Mouse (Mus musculus) large intestine, adult 2 months (tissue): ENCODE results near the gene Zgpat. TPM values are rescaled to one million over a fixed set of nuclear protein-coding genes. Genes with fewer than 3 reads are reported as not detected.

Source experiments
- DNase-seq: peaks from one replicate; pipeline ENCODE4 v3.0.0-alpha.2; 2012; ENCODE audit warnings: low read depth, low spot score
- WGBS: fragments of 180-500 bp; shearing (Covaris S2); methylation state at CpG from one replicate; pipeline ENCODE4 v1.1.7; 2018; 5-methylcytosine and 5-hydroxymethylcytosine counted together
- polyA plus RNA-seq: library from polyadenylated mRNA; depleted of rRNA; stranded (reverse); fragments of >200 nt; gene quantifications from 2 replicates; pipeline ENCODE4 v1.2.3, GENCODE M21; 2012

Zgpat gene
- polyA plus RNA-seq, 1 experiment: 16.7 TPM

- WGBS: 89% methylated on average over 6 of the region's 6 CpGs
- DNase-seq: no peak
Observed at GRCm38 (mm10) chr2:181381631-181382306, 17.0 kb downstream of the Zgpat start.

GRCm38 (mm10) chr2:181384463-181384862 is 19.7 kb downstream of the Zgpat start:
- WGBS: 81% methylated on average over 7 of the region's 7 CpGs
- no peak for DNase-seq

- WGBS: 81% methylated on average over 4 of the region's 4 CpGs
- DNase-seq: no peak
Observed at GRCm38 (mm10) chr2:181384919-181385391, 20.2 kb downstream of the Zgpat start.

GRCm38 (mm10) chr2:181385885-181386284 is 21.2 kb downstream of the Zgpat start:
- DNase-seq: no peak
- WGBS: 69% methylated on average over 3 of the region's 3 CpGs

- WGBS: 77% methylated on average over 4 of the region's 4 CpGs
- no peak for DNase-seq
Observed at GRCm38 (mm10) chr2:181386663-181387210, 22.0 kb downstream of the Zgpat start.

- no peak for DNase-seq
- 63% methylated on average over 4 of the region's 4 CpGs for WGBS
Observed at GRCm38 (mm10) chr2:181390136-181390870, 25.6 kb downstream of the Zgpat start.

- WGBS: 87% methylated on average over 15 of the region's 15 CpGs
- no peak for DNase-seq
Observed at GRCm38 (mm10) chr2:181391022-181391421, 26.3 kb downstream of the Zgpat start.

- 52% methylated on average over 2 of the region's 2 CpGs for WGBS
- no peak for DNase-seq
Observed at GRCm38 (mm10) chr2:181391541-181391940, 26.8 kb downstream of the Zgpat start.

- DNase-seq: peak; percentile 64
- WGBS: 26% methylated on average over 4 of the region's 4 CpGs
Observed at GRCm38 (mm10) chr2:181392600-181393213, 28.0 kb downstream of the Zgpat start.

- DNase-seq: no peak
- WGBS: 92% methylated on average over 3 of the region's 3 CpGs
Observed at GRCm38 (mm10) chr2:181394086-181394485, 29.4 kb downstream of the Zgpat start.

GRCm38 (mm10) chr2:181397207-181397761 is 32.6 kb downstream of the Zgpat start:
- DNase-seq: no peak
- 67% methylated on average over 5 of the region's 5 CpGs for WGBS

- 24% methylated on average over 1 of the region's 1 CpGs for WGBS
- no peak for DNase-seq
Observed at GRCm38 (mm10) chr2:181401497-181401896, 36.8 kb downstream of the Zgpat start.

GRCm38 (mm10) chr2:181403722-181404121 is 39.0 kb downstream of the Zgpat start:
- 89% methylated on average over 3 of the region's 3 CpGs for WGBS
- no peak for DNase-seq

- WGBS: 62% methylated on average over 7 of the region's 7 CpGs
Observed at GRCm38 (mm10) chr2:181409643-181410042, 44.9 kb downstream of the Zgpat start.

GRCm38 (mm10) chr2:181410760-181411473 is 46.2 kb downstream of the Zgpat start:
- DNase-seq: peak; percentile 27
- 34% methylated on average over 4 of the region's 4 CpGs for WGBS

More at GRCm38 (mm10) chr2:181409643-181410042, 44.9 kb downstream of the Zgpat start:
- no peak for DNase-seq

GRCm38 (mm10) chr2:181413141-181413540 is 48.4 kb downstream of the Zgpat start:
- no peak for DNase-seq
- 26% methylated on average over 2 of the region's 2 CpGs for WGBS

GRCm38 (mm10) chr2:181415945-181416344 is 51.2 kb downstream of the Zgpat start:
- DNase-seq: no peak
- 16% methylated on average over 3 of the region's 3 CpGs for WGBS

GRCm38 (mm10) chr2:181419359-181419758 is 54.6 kb downstream of the Zgpat start:
- DNase-seq: no peak
- 72% methylated on average over 7 of the region's 7 CpGs for WGBS

GRCm38 (mm10) chr2:181420426-181420825 is 55.7 kb downstream of the Zgpat start:
- WGBS: 84% methylated on average over 4 of the region's 4 CpGs
- DNase-seq: no peak
